In genomic region chr15:6278606-6279468, GRCm38 (mm10) we compare ENCODE assay signal across 11 mouse cellular contexts. TPM values are rescaled to one million over a fixed set of nuclear protein-coding genes. Genes with fewer than 3 reads are reported as not detected.
DNase-seq lines count a peak whose midpoint lies in the region; ATAC-seq and TF ChIP-seq lines count a peak whose summit lies in the region.
"Had no signal": no experiment of that assay in that cellular context is flagged by ENCODE, and none has a peak within 500 bp of the region (broad histone marks: within the 10 kb centered on the region; RNA-seq: fewer than 3 reads in every experiment).

No protein-coding gene starts in this region.

- H3K4me1 ChIP-seq in stomach, embryonic 15.5 days: peaks cover 6% of the 10 kb centered on the region; the same call in 1 of the 2 replicates
- no peaks in the 10 kb centered on the region for H3K4me1 ChIP-seq in stomach, postnatal 0 days (replicated peaks; ENCODE audit: control insufficient read depth, insufficient read depth)
- H3K4me1 ChIP-seq in hindbrain, embryonic 13.5 days (replicated peaks): no peaks in the 10 kb centered on the region

- H3K9me3 ChIP-seq in stomach, embryonic 15.5 days: no peaks in the 10 kb centered on the region
- H3K9me3 ChIP-seq in stomach, postnatal 0 days (ENCODE audit: control insufficient read depth, low read length): no peaks in the 10 kb centered on the region
- H3K9me3 ChIP-seq in hindbrain, embryonic 13.5 days: no peaks in the 10 kb centered on the region

- no peak for TF ChIP-seq EP300 in stomach, postnatal 0 days (optimal IDR thresholded peaks at IDR 0.05)

- no peaks in the 10 kb centered on the region for H3K36me3 ChIP-seq in stomach, embryonic 15.5 days
- H3K36me3 ChIP-seq in stomach, postnatal 0 days (ENCODE audit: control insufficient read depth, insufficient read depth, low read length): no peaks in the 10 kb centered on the region
- H3K36me3 ChIP-seq in hindbrain, embryonic 13.5 days: no peaks in the 10 kb centered on the region

- peak; percentile 24 to 52 for DNase-seq in cerebellum, postnatal 10 days
- DNase-seq in cerebellum, adult 11 months: no peak
- DNase-seq in stomach, postnatal 0 days (ENCODE audit: low spot score): no peak
- no peak for DNase-seq in neural tube, embryonic 10.5 days (ENCODE audit: extremely low spot score, low spot score)
- DNase-seq in urinary bladder, postnatal 25 days (ENCODE audit: low spot score): no peak
- DNase-seq: gastrocnemius, postnatal 36 days; right cerebral cortex, postnatal 25 days had no signal

- H3K27ac ChIP-seq in stomach, embryonic 15.5 days: no peak overlapping the region
- no peak overlapping the region for H3K27ac ChIP-seq in stomach, postnatal 0 days (replicated peaks)
- no peak overlapping the region for H3K27ac ChIP-seq in hindbrain, embryonic 13.5 days

- no peak overlapping the region for H3K4me3 ChIP-seq in stomach, embryonic 15.5 days (replicated peaks)
- H3K4me3 ChIP-seq in stomach, postnatal 0 days (ENCODE audit: low read depth, low read length): no peak overlapping the region
- no peak overlapping the region for H3K4me3 ChIP-seq in hindbrain, embryonic 13.5 days

- H3K27me3 ChIP-seq in stomach, embryonic 15.5 days (replicated peaks): no peaks in the 10 kb centered on the region
- no peaks in the 10 kb centered on the region for H3K27me3 ChIP-seq in stomach, postnatal 0 days (ENCODE audit: control insufficient read depth, insufficient read depth, low read length)
- H3K27me3 ChIP-seq in hindbrain, embryonic 13.5 days: no peaks in the 10 kb centered on the region

- WGBS in stomach, embryonic 15.5 days: 41% methylated on average over 11 of the region's 11 CpGs
- 42% methylated on average over 11 of the region's 11 CpGs for WGBS in stomach, postnatal 0 days
- 75% methylated on average over 11 of the region's 11 CpGs for WGBS in hindbrain, embryonic 13.5 days

- H3K4me2 ChIP-seq in stomach, embryonic 15.5 days: 0 out of 2 replicates have a peak overlapping the region, but pooled peaks have one; percentile 5
- H3K4me2 ChIP-seq in stomach, postnatal 0 days (replicated peaks; ENCODE audit: low read depth): no peak overlapping the region
- H3K4me2 ChIP-seq in hindbrain, embryonic 13.5 days: no peak overlapping the region

- H3K9ac ChIP-seq in stomach, embryonic 15.5 days: no peak overlapping the region
- H3K9ac ChIP-seq in stomach, postnatal 0 days (ENCODE audit: low read length): no peak overlapping the region
- no peak overlapping the region for H3K9ac ChIP-seq in hindbrain, embryonic 13.5 days

- no peak for ATAC-seq in stomach, embryonic 15.5 days (ENCODE audit: insufficient read depth, low FRiP score, low read depth)
- ATAC-seq in stomach, postnatal 0 days (ENCODE audit: low FRiP score, low TSS enrichment): no peak
- peak; percentile 62 to 71 for ATAC-seq in hematopoietic stem cell, adult 5-6 weeks (replicated peaks in 1 of 2; ENCODE audit: insufficient read depth in 1 of 2, low FRiP score in 2 of 2, low TSS enrichment in 1 of 2, low read depth in 1 of 2, poor library complexity in 2 of 2, severe bottlenecking in 2 of 2)
- no peak for ATAC-seq in hindbrain, embryonic 13.5 days (ENCODE audit: low FRiP score)
- ATAC-seq: midbrain, embryonic 16.5 days had no signal

- no peak for TF ChIP-seq CTCF in stomach, postnatal 0 days (IDR thresholded peaks at IDR 0.05; ENCODE audit: low read depth)

RNA-seq across cellular contexts. Expression of gene Dab2, which starts 20.8 kb away (rescaled TPM):
- 34.1 and 43.3 TPM in 2 replicates for polyA plus RNA-seq in stomach, embryonic 15.5 days (2015; fragmentation: Nextera tagmentation; extraction: Ambion mirVana)
- polyA plus RNA-seq in stomach, postnatal 0 days (2015; fragmentation: Nextera tagmentation; extraction: Ambion mirVana): 16.1 and 16.9 TPM in 2 replicates
- 2.2 and 2.3 TPM in 2 replicates for total RNA-seq in hematopoietic stem cell, adult 5-6 weeks (2017)
- 26.5 and 28.5 TPM in 2 replicates for polyA plus RNA-seq in hindbrain, embryonic 13.5 days (2015; fragmentation: Nextera tagmentation; extraction: Ambion mirVana)

Comparison
In these comparisons a context has a peak if more than half of its experiments do, and no peak if none do; other contexts are left out.
1. DNase-seq: peak in cerebellum, postnatal 10 days (2 of 2); none in cerebellum, adult 11 months (single experiment), stomach, postnatal 0 days (single experiment), neural tube, embryonic 10.5 days (single experiment) and urinary bladder, postnatal 25 days (single experiment).
2. ATAC-seq: peak in hematopoietic stem cell, adult 5-6 weeks (2 of 2); none in stomach, embryonic 15.5 days (single experiment), stomach, postnatal 0 days (single experiment) and hindbrain, embryonic 13.5 days (single experiment).